Mouse (Mus musculus): ENCODE data around the gene Lgr6.

The Lgr6 gene

GRCm38 (mm10) chr1:135011912-135012311, 93.2 kb downstream of the Lgr6 start:
- no peak for DNase-seq

- no peak for DNase-seq
Observed at GRCm38 (mm10) chr1:135009833-135010232, 95.2 kb downstream of the Lgr6 start.

GRCm38 (mm10) chr1:135005696-135006095, 99.4 kb downstream of the Lgr6 start:
- peak; percentile 26 for DNase-seq

DNA sequence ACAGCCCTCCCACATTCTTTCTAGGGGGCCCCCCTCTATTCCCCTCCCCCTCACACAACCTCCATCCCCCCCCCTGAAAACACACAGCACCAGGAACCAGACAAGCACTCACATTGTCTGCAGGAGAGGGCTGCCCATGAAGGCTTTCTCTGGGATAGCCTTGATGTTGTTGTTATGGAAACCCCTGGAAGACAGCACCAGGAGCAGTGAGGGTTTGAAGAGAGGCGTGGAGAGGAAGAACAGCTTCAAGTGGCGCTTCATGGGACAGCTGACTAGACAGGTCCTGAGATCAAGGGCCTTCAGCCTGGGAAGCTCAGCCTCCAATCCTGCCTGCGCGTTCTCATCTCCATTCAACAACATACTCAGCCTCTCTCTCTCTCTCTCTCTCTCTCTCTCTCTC, 101.7 kb downstream of the Lgr6 start:
- DNase-seq: no peak

GRCm38 (mm10) chr1:135000527-135000926, 104.5 kb downstream of the Lgr6 start:
- no peak for DNase-seq

DNA sequence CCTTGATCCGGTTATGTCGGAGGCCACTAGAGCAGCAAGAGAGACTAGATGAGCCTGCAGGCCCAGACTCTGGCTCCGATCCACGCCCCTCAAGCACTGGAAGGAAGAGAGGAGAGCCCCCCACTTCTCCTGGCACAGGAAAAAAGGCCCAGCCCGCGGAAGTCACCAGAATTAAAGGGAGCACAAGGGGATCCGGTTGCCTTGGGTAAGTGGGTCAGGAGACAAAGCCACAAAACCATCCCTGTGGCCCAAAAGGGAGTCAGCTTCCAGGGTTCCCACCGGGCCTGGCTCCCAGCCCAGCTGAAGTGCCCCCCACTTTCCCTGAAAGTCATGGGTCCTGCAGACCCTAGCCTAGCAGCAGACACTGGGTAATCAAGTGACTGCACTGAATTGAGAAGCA, 106.8 kb downstream of the Lgr6 start:
- DNase-seq: no peak

DNA sequence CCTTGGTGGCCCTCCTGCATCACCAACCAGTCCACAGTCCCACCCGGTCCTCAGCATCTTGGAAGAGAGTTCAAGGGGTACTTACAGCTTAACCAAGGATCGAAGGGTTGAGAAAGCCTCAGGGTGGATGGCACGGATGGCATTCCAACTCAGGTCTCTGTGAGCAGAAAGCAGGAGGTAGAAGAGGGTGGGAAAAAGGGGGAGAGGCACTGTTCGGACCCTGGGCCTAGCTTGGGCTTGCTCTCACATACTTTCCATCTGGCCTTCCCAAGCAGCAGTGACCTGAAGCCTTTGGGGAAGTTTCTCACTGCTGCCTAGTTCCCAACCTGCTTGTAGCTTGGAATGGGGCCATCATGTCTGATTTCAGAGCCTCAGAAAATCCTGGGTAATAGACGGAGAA, 107.5 kb downstream of the Lgr6 start:
- DNase-seq: no peak

GRCm38 (mm10) chr1:134996471-134996870, 108.6 kb downstream of the Lgr6 start:
- no peak for DNase-seq

- DNase-seq: peak; percentile 13
Observed at GRCm38 (mm10) chr1:134995954-134996353, 109.1 kb downstream of the Lgr6 start.

DNA sequence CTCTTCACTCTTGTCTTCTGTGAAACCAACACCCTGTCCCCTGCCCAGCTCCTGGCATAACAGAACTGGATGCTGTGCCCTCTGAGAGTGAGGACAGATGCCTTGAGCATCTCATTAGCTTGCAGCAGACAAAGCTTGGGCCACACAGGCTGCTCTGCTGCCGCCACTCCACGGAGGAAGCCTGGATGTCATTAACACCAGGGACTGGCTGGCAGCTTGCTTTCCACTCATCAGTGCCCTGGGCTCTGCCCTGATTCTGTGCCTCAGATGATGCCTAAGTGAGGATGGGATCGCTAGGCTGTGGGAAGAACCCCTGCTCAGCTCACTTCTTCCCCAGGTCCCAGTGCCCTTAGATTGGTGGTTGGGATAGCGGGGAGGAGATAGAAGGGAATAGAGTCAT, 109.6 kb downstream of the Lgr6 start:
- no peak for DNase-seq

GRCm38 (mm10) chr1:134994739-134995138, 110.3 kb downstream of the Lgr6 start:
- DNase-seq: no peak

DNA sequence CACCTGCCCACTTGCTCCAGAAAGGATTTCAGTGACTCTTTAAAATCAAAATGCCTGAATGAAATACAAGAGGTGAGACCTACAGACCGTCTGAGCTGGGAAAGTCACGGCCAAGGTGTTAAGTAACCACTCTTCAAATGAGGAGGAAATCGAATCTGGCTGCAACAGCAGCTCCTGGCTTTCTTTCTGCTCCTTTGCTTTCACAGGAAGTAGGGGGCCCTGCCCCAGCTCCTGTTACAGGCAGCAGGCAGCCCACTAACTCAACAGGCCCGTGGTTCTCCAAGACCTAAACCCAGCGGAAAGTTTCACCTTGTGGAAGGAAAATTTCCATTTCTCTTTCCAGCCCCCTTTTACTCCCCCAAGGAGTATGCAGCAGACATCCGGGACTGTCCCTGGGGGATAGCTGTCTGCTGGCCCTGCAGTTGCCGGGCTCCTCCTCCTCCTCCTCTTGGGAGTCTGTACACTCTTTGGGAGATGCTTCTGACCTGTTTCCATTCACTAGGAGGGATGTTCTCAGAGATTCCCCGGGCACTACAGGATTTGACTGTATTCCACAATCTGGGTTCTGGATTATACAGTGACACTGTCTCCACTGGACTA, 112.9 kb downstream of the Lgr6 start:
- no peak for DNase-seq

DNA sequence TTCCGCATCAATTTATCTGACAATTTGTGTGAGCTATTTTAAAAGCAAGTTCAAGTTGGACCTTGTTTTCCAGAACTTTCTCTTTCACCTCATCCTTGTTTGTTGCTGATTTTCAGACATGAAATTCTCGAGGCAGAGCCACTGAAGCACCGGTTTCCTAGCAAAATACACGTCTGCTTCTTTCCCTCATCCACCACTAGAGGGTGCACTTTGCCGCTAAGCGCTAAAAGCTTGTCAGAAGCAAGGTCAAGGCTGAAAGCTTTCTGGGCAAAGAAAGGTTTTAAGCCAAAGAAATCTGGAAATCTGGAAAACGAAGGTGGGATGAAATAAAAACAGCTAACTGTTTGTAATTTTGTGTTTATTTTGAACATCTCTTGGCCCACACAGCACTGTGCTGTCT, 115.7 kb downstream of the Lgr6 start:
- DNase-seq: peak; percentile 85

GRCm38 (mm10) chr1:134987962-134988341, 117.1 kb downstream of the Lgr6 start:
- no peak for DNase-seq

GRCm38 (mm10) chr1:134987173-134987961, 117.7 kb downstream of the Lgr6 start:
- DNase-seq: peak; percentile 62

DNA sequence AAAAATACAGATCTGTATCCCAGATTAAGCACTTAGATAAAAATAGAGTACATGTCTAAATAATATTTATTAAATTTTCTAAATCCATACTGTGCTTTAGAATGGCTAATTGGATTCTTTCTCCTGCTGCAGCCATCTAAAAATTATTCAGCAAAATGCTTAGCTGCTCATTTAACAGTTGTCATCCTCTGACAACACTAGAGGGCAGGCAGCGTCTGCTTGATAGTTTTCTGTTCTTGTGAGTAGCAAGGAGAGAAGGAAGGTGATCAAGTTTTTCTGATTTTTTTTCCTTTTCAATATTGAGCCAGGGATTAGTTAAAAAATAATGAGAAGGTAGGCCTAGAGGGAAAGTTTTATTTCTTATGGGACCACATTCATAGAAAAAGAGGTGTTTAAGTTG, 132.2 kb downstream of the Lgr6 start:
- no peak for DNase-seq

- DNase-seq: no peak
Observed at GRCm38 (mm10) chr1:134965430-134965829, 139.6 kb downstream of the Lgr6 start.

DNA sequence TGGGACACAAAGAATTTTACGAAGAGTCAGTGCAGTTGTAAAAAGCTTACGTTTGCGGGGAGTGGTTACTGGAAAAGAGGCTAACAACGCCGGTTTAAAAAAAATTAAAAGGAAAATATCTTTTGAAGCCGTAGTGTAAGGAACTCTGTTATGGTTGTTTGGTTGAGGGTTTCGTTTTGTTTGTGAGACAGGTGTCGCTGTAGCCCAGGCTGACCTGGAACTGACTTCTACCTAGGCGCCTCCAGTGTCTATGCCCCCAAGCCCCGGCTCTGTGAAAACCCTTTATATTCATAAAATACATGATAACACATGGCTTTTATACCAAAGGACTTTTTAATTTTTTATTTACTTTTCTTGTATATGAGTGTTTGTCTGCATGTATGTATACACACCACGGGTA, 142.3 kb downstream of the Lgr6 start:
- no peak for DNase-seq

- peak; percentile 96 for DNase-seq
Observed at GRCm38 (mm10) chr1:134962053-134962803, 142.8 kb downstream of the Lgr6 start, which contains the start of gene Ube2t. Ube2t (plus strand) TSS chr1:134962565.

GRCm38 (mm10) chr1:134960634-134961033, 144.4 kb downstream of the Lgr6 start:
- no peak for DNase-seq

DNA sequence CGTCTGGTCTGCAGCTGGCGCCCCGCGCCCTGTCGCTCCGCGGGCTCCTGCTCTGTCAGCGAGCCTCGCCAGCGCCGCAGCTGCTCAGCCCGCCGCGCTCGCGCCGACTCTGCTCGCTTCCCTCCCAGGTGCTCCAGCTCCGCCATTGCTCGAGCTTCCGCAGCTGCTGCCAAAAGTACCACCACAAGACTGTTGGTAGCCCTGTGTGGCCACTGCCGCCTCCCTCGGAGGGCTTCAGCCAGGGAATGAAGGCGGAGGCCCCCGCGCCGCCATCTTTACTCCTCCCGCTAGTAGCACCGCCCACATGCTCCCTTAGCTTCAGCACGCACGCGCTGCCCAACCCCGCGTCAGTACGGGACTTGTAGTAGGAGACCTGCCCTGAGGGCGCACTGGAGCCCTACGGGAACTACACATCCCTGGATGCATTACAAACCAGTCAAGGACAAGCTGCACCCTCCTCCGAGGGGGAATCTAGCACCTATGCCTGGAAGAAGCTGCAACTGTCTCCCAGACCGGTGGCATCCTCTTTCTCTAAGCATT, 149.4 kb downstream of the Lgr6 start, which contains the start of gene Ppp1r12b:
Ppp1r12b (minus strand) TSS at position 306 of the 540 bp plus-strand sequence.
- peak; percentile 94 for DNase-seq

DNA sequence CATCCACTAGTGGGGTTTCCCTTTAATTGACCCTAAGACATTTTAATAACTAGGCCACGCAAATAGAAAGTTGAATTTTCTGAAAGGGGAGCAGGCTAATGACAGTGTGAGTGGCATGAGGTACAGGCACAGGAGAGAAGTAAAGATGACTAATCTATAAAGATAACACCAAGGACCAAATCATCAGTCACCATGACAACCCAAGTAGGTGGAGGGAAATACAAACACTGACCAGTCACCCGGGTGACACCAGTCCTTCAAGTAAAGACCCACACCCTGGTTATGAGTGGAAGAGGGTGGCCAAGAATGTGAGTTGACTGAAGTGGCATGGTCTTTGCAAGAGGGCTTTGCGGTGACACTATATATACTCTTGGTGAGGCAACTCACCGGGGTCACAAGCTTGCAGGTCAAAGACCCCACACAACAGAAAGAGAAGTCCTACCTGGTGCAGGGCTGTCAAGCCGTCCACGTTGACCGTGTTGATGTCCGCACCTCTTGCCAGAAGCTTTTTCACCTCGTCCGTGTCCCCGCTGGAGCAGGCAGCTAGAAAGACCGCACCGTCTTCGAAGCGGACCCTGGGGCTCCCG, 149.9 kb downstream of the Lgr6 start:
- no peak for DNase-seq

- DNase-seq: no peak
Observed at GRCm38 (mm10) chr1:134949946-134950345, 155.1 kb downstream of the Lgr6 start.

Data from lung, postnatal 14 days (tissue).